15 mouse cellular contexts compared by ENCODE assay signal in genomic region chr4:119632721-119633120, GRCm38 (mm10). TPM values are rescaled to one million over a fixed set of nuclear protein-coding genes. Genes with fewer than 3 reads are reported as not detected.
DNase-seq lines count a peak whose midpoint lies in the region; ATAC-seq lines count a peak whose summit lies in the region.
"Had no signal": no experiment of that assay in that cellular context is flagged by ENCODE, and none has a peak within 500 bp of the region (broad histone marks: within the 10 kb centered on the region; RNA-seq: fewer than 3 reads in every experiment).

No protein-coding gene starts in this region.

- peak overlapping the region; percentile 74 for H3K27ac ChIP-seq in heart, embryonic 13.5 days (replicated peaks)
- no peak overlapping the region for H3K27ac ChIP-seq in midbrain, embryonic 11.5 days (ENCODE audit: low read depth, low read length)
- H3K27ac ChIP-seq in midbrain, embryonic 16.5 days (ENCODE audit: low read length): no peak overlapping the region
- 0 out of 2 replicates have a peak overlapping the region, but pooled peaks have one; percentile 8 for H3K27ac ChIP-seq in forebrain, embryonic 16.5 days (ENCODE audit: low read length)
- H3K27ac ChIP-seq: embryonic facial prominence, embryonic 15.5 days; liver, embryonic 13.5 days had no signal

- peaks cover 71% of the 10 kb centered on the region for H3K4me1 ChIP-seq in heart, embryonic 13.5 days
- no peaks in the 10 kb centered on the region for H3K4me1 ChIP-seq in midbrain, embryonic 11.5 days (ENCODE audit: control insufficient read depth, insufficient read depth, low read length)
- no peaks in the 10 kb centered on the region for H3K4me1 ChIP-seq in midbrain, embryonic 16.5 days (ENCODE audit: control insufficient read depth, insufficient read depth, low read length)
- peaks cover 19% of the 10 kb centered on the region for H3K4me1 ChIP-seq in forebrain, embryonic 16.5 days (replicated peaks; ENCODE audit: control insufficient read depth, insufficient read depth, low read length)

- no peak overlapping the region for H3K4me3 ChIP-seq in heart, embryonic 13.5 days
- no peak overlapping the region for H3K4me3 ChIP-seq in midbrain, embryonic 11.5 days (ENCODE audit: low read depth, low read length)
- no peak overlapping the region for H3K4me3 ChIP-seq in midbrain, embryonic 16.5 days (ENCODE audit: low read depth, low read length)
- H3K4me3 ChIP-seq in forebrain, embryonic 16.5 days (replicated peaks; ENCODE audit: low read length): no peak overlapping the region
- H3K4me3 ChIP-seq: embryonic facial prominence, embryonic 15.5 days; liver, embryonic 13.5 days had no signal

- WGBS in heart, embryonic 13.5 days: 19% methylated on average over 7 of the region's 7 CpGs
- WGBS in midbrain, embryonic 11.5 days: 65% methylated on average over 7 of the region's 7 CpGs
- WGBS in midbrain, embryonic 16.5 days: 52% methylated on average over 7 of the region's 7 CpGs
- 58% methylated on average over 7 of the region's 7 CpGs for WGBS in forebrain, embryonic 16.5 days

- H3K4me2 ChIP-seq in heart, embryonic 13.5 days: 0 out of 2 replicates have a peak overlapping the region, but pooled peaks have one; percentile 3
- no peak overlapping the region for H3K4me2 ChIP-seq in midbrain, embryonic 11.5 days
- H3K4me2 ChIP-seq in midbrain, embryonic 16.5 days (ENCODE audit: low read length): no peak overlapping the region
- H3K4me2 ChIP-seq in forebrain, embryonic 16.5 days (ENCODE audit: low read length): no peak overlapping the region
- H3K4me2 ChIP-seq: embryonic facial prominence, embryonic 15.5 days; liver, embryonic 13.5 days had no signal

- no peak for ATAC-seq in heart, embryonic 13.5 days (ENCODE audit: extremely low read depth, insufficient number of reproducible peaks, low FRiP score, low TSS enrichment)
- ATAC-seq in midbrain, embryonic 11.5 days (ENCODE audit: low FRiP score): no peak
- ATAC-seq in midbrain, embryonic 16.5 days: no peak
- ATAC-seq in forebrain, embryonic 16.5 days: no peak
- ATAC-seq: CD4-positive, CD25-positive, alpha-beta regulatory T cell, adult 4 months had no signal

- no peaks in the 10 kb centered on the region for H3K27me3 ChIP-seq in heart, embryonic 13.5 days (replicated peaks)
- H3K27me3 ChIP-seq in midbrain, embryonic 11.5 days (ENCODE audit: control insufficient read depth, insufficient read depth, low read length): no peaks in the 10 kb centered on the region
- no peaks in the 10 kb centered on the region for H3K27me3 ChIP-seq in midbrain, embryonic 16.5 days (ENCODE audit: control insufficient read depth, insufficient read depth, low read depth, low read length)
- no peaks in the 10 kb centered on the region for H3K27me3 ChIP-seq in forebrain, embryonic 16.5 days (replicated peaks; ENCODE audit: control insufficient read depth, insufficient read depth, low read length)
- H3K27me3 ChIP-seq: embryonic facial prominence, embryonic 15.5 days; liver, embryonic 13.5 days had no signal

- H3K9ac ChIP-seq in heart, embryonic 13.5 days: peak overlapping the region; percentile 62; the same call in 1 of the 2 replicates
- no peak overlapping the region for H3K9ac ChIP-seq in midbrain, embryonic 11.5 days (ENCODE audit: low read length)
- H3K9ac ChIP-seq in midbrain, embryonic 16.5 days (ENCODE audit: low read depth, low read length): no peak overlapping the region
- H3K9ac ChIP-seq in forebrain, embryonic 16.5 days (replicated peaks; ENCODE audit: low read depth, low read length): no peak overlapping the region
- H3K9ac ChIP-seq: embryonic facial prominence, embryonic 15.5 days; liver, embryonic 13.5 days had no signal

- peaks cover 21% of the 10 kb centered on the region for H3K36me3 ChIP-seq in heart, embryonic 13.5 days
- 0 out of 2 replicates have a peak, but pooled peaks cover 2% of the 10 kb centered on the region for H3K36me3 ChIP-seq in midbrain, embryonic 11.5 days (ENCODE audit: control insufficient read depth, insufficient read depth, low read length)
- no peaks in the 10 kb centered on the region for H3K36me3 ChIP-seq in midbrain, embryonic 16.5 days (ENCODE audit: control insufficient read depth, insufficient read depth, low read length)
- 0 out of 2 replicates have a peak, but pooled peaks cover 2% of the 10 kb centered on the region for H3K36me3 ChIP-seq in forebrain, embryonic 16.5 days (ENCODE audit: control insufficient read depth, insufficient read depth)

- no peaks in the 10 kb centered on the region for H3K9me3 ChIP-seq in heart, embryonic 13.5 days
- no peaks in the 10 kb centered on the region for H3K9me3 ChIP-seq in midbrain, embryonic 11.5 days (ENCODE audit: control insufficient read depth, low read length)
- H3K9me3 ChIP-seq in midbrain, embryonic 16.5 days (replicated peaks; ENCODE audit: control insufficient read depth, low read length, poor library complexity, severe bottlenecking): no peaks in the 10 kb centered on the region
- no peaks in the 10 kb centered on the region for H3K9me3 ChIP-seq in forebrain, embryonic 16.5 days (ENCODE audit: control insufficient read depth, low read length)
- H3K9me3 ChIP-seq: embryonic facial prominence, embryonic 15.5 days; liver, embryonic 13.5 days had no signal

- DNase-seq in heart, adult 8-10 months (ENCODE audit: low spot score): no peak
- peak; percentile 54 for DNase-seq in midbrain, embryonic 11.5 days (ENCODE audit: low spot score, missing footprints)
- DNase-seq in lung, postnatal 36 days: peak; percentile 40
- DNase-seq in adrenal gland, postnatal 36 days: no peak
- no peak for DNase-seq in left cerebral cortex, adult 8-10 months (ENCODE audit: low spot score in 2 of 2)
- DNase-seq: adrenal gland, postnatal 10 days; cerebellum, adult 11 months; liver, embryonic 13.5 days had no signal

RNA-seq across cellular contexts. Expression of gene Guca2a, which starts 4.8 kb away (rescaled TPM):
- polyA plus RNA-seq in heart, embryonic 13.5 days (2015; fragmentation: Nextera tagmentation; extraction: Ambion mirVana): not detected in 2 replicates
- total RNA-seq in heart, adult 8-10 months (2022): not detected
- polyA plus RNA-seq in midbrain, embryonic 11.5 days (2014; fragmentation: Nextera tagmentation; extraction: Ambion mirVana): not detected in 2 replicates
- not detected in 2 replicates for polyA plus RNA-seq in midbrain, embryonic 16.5 days (2015; fragmentation: Nextera tagmentation; extraction: Ambion mirVana)
- polyA plus RNA-seq in forebrain, embryonic 16.5 days (2015; fragmentation: Nextera tagmentation; extraction: Ambion mirVana): not detected in 2 replicates
- not detected for total RNA-seq in adrenal gland, postnatal 36 days (2021)
- total RNA-seq in left cerebral cortex, adult 8-10 months (2022): under 1 TPM in 1 of 4 experiments, not detected in 3; 0.68 TPM
- total RNA-seq: adrenal gland, postnatal 10 days; common myeloid progenitor, adult 5-6 weeks had no signal
- polyA plus RNA-seq: CD4-positive, CD25-positive, alpha-beta regulatory T cell, adult 4 months; embryonic facial prominence, embryonic 15.5 days; liver, embryonic 13.5 days; midbrain, embryonic 14.5 days had no signal

RNA-seq across cellular contexts. Expression of gene Guca2b, which starts 26.0 kb away (rescaled TPM):
- not detected in 2 replicates for polyA plus RNA-seq in heart, embryonic 13.5 days (2015; fragmentation: Nextera tagmentation; extraction: Ambion mirVana)
- total RNA-seq in heart, adult 8-10 months (2022): under 1 TPM in 2 of 4 experiments, not detected in 2; 0.49 to 0.75 TPM
- polyA plus RNA-seq in midbrain, embryonic 11.5 days (2014; fragmentation: Nextera tagmentation; extraction: Ambion mirVana): not detected in 2 replicates
- polyA plus RNA-seq in midbrain, embryonic 16.5 days (2015; fragmentation: Nextera tagmentation; extraction: Ambion mirVana): not detected in 2 replicates
- not detected in 2 replicates for polyA plus RNA-seq in forebrain, embryonic 16.5 days (2015; fragmentation: Nextera tagmentation; extraction: Ambion mirVana)
- not detected for total RNA-seq in adrenal gland, postnatal 36 days (2021)
- not detected for total RNA-seq in left cerebral cortex, adult 8-10 months (2022)
- total RNA-seq: adrenal gland, postnatal 10 days; common myeloid progenitor, adult 5-6 weeks had no signal
- polyA plus RNA-seq: CD4-positive, CD25-positive, alpha-beta regulatory T cell, adult 4 months; embryonic facial prominence, embryonic 15.5 days; liver, embryonic 13.5 days; midbrain, embryonic 14.5 days had no signal

Comparison
In these comparisons a context has a peak if more than half of its experiments do, and no peak if none do; other contexts are left out.
1. H3K27ac ChIP-seq: peak in heart, embryonic 13.5 days (single experiment) and forebrain, embryonic 16.5 days (single experiment); none in midbrain, embryonic 11.5 days (single experiment) and midbrain, embryonic 16.5 days (single experiment).
2. DNase-seq: peak in midbrain, embryonic 11.5 days (single experiment) and lung, postnatal 36 days (single experiment); none in heart, adult 8-10 months (single experiment), adrenal gland, postnatal 36 days (0 of 2) and left cerebral cortex, adult 8-10 months (0 of 2).